Mouse (Mus musculus): ENCODE data around the gene Suv39h1.
"Not testable (repeated sequence)": the region's sequence is repeated elsewhere in the genome, so short reads cannot be mapped to it uniquely, and the experiment has no call there.

DNA sequence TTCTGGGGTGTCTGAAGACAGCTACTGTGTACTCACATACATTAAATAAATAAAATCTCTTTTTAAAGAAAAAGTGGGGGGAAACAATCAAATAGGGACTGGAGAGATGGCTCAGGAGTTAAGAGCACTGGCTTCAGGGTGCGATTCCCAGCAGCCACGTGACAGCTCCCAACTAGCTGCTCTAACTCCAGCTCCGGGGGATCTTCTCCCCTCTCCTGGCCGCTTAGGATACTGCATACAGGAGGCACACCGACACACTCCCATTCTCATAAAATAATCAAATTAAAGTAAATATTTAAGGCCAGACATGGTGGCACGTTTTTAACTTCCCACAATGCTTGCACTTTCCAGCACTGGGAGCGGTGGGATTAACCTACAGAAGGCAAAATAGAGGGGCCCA, 58.9 kb downstream of the Suv39h1 start:
- not testable (repeated sequence) for TF ChIP-seq CTCF (IDR thresholded peaks at IDR 0.05; ENCODE audit: control insufficient read depth, insufficient read depth, insufficient read length); CEBPB (IDR thresholded peaks at IDR 0.05; ENCODE audit: low read depth); USF1 (IDR thresholded peaks at IDR 0.05; ENCODE audit: low read depth)

Measured in C2C12 (cell line).